Comparison of ENCODE assay signal across 28 mouse cellular contexts in genomic region chr17:9631081-9631480, GRCm38 (mm10). TPM values are rescaled to one million over a fixed set of nuclear protein-coding genes. Genes with fewer than 3 reads are reported as not detected.
DNase-seq lines count a peak whose midpoint lies in the region; ATAC-seq lines count a peak whose summit lies in the region.
"Had no signal": no experiment of that assay in that cellular context is flagged by ENCODE, and none has a peak within 500 bp of the region (broad histone marks: within the 10 kb centered on the region; RNA-seq: fewer than 3 reads in every experiment).

No protein-coding gene starts in this region.

- no peak overlapping the region for H3K4me3 ChIP-seq in forebrain, embryonic 11.5 days (ENCODE audit: low read depth, low read length)
- no peak overlapping the region for H3K4me3 ChIP-seq in forebrain, embryonic 15.5 days
- no peak overlapping the region for H3K4me3 ChIP-seq in midbrain, embryonic 11.5 days (ENCODE audit: low read depth, low read length)
- H3K4me3 ChIP-seq in midbrain, embryonic 15.5 days: no peak overlapping the region
- H3K4me3 ChIP-seq in neural tube, embryonic 12.5 days: no peak overlapping the region
- H3K4me3 ChIP-seq: embryonic facial prominence, embryonic 10.5 days; gastrocnemius, adult 2 months; intestine, embryonic 15.5 days; left cerebral cortex, adult 2 months; myocyte had no signal

- ATAC-seq in forebrain, embryonic 11.5 days (replicated peaks; ENCODE audit: low FRiP score): peak; percentile 67; the same call in 1 of the 2 replicates
- ATAC-seq in forebrain, embryonic 15.5 days (replicated peaks): no peak
- ATAC-seq in midbrain, embryonic 11.5 days (ENCODE audit: low FRiP score): peak; percentile 76
- no peak for ATAC-seq in midbrain, embryonic 15.5 days (replicated peaks)
- peak; percentile 48; the same call in 1 of the 2 replicates for ATAC-seq in neural tube, embryonic 12.5 days (ENCODE audit: low FRiP score, low read depth)
- ATAC-seq: forebrain, embryonic 16.5 days; intestine, embryonic 15.5 days; lung, postnatal 0 days had no signal

- H3K4me1 ChIP-seq in forebrain, embryonic 11.5 days (replicated peaks; ENCODE audit: control insufficient read depth, insufficient read depth, low read length): no peaks in the 10 kb centered on the region
- peaks cover 9% of the 10 kb centered on the region; the same call in 1 of the 2 replicates for H3K4me1 ChIP-seq in forebrain, embryonic 15.5 days
- peaks cover 3% of the 10 kb centered on the region; the same call in 1 of the 2 replicates for H3K4me1 ChIP-seq in midbrain, embryonic 11.5 days (ENCODE audit: control insufficient read depth, insufficient read depth, low read length)
- H3K4me1 ChIP-seq in midbrain, embryonic 15.5 days: no peaks in the 10 kb centered on the region
- peaks cover 15% of the 10 kb centered on the region; the same call in 1 of the 2 replicates for H3K4me1 ChIP-seq in neural tube, embryonic 12.5 days
- H3K4me1 ChIP-seq: embryonic facial prominence, embryonic 10.5 days; intestine, embryonic 15.5 days had no signal

- no peak overlapping the region for H3K4me2 ChIP-seq in forebrain, embryonic 11.5 days (ENCODE audit: low read depth, low read length, severe bottlenecking)
- no peak overlapping the region for H3K4me2 ChIP-seq in forebrain, embryonic 15.5 days (replicated peaks)
- no peak overlapping the region for H3K4me2 ChIP-seq in midbrain, embryonic 11.5 days
- H3K4me2 ChIP-seq in midbrain, embryonic 15.5 days: no peak overlapping the region
- H3K4me2 ChIP-seq in neural tube, embryonic 12.5 days (replicated peaks): no peak overlapping the region
- H3K4me2 ChIP-seq: intestine, embryonic 15.5 days had no signal

- H3K9me3 ChIP-seq in forebrain, embryonic 11.5 days (ENCODE audit: control insufficient read depth, low read length): no peaks in the 10 kb centered on the region
- no peaks in the 10 kb centered on the region for H3K9me3 ChIP-seq in forebrain, embryonic 15.5 days
- no peaks in the 10 kb centered on the region for H3K9me3 ChIP-seq in midbrain, embryonic 11.5 days (ENCODE audit: control insufficient read depth, low read length)
- H3K9me3 ChIP-seq in midbrain, embryonic 15.5 days: no peaks in the 10 kb centered on the region
- H3K9me3 ChIP-seq in neural tube, embryonic 12.5 days: no peaks in the 10 kb centered on the region
- H3K9me3 ChIP-seq: embryonic facial prominence, embryonic 10.5 days; intestine, embryonic 15.5 days had no signal

- H3K27me3 ChIP-seq in forebrain, embryonic 11.5 days (ENCODE audit: control insufficient read depth, insufficient read depth, low read length): no peaks in the 10 kb centered on the region
- H3K27me3 ChIP-seq in forebrain, embryonic 15.5 days: no peaks in the 10 kb centered on the region
- no peaks in the 10 kb centered on the region for H3K27me3 ChIP-seq in midbrain, embryonic 11.5 days (ENCODE audit: control insufficient read depth, insufficient read depth, low read length)
- H3K27me3 ChIP-seq in midbrain, embryonic 15.5 days (replicated peaks): no peaks in the 10 kb centered on the region
- H3K27me3 ChIP-seq in neural tube, embryonic 12.5 days (replicated peaks): no peaks in the 10 kb centered on the region
- H3K27me3 ChIP-seq: CH12.LX; intestine, embryonic 15.5 days had no signal

- H3K27ac ChIP-seq in forebrain, embryonic 11.5 days (ENCODE audit: low read depth, low read length): no peak overlapping the region
- H3K27ac ChIP-seq in forebrain, embryonic 15.5 days (replicated peaks): no peak overlapping the region
- no peak overlapping the region; the same call in 1 of the 2 replicates for H3K27ac ChIP-seq in midbrain, embryonic 11.5 days (ENCODE audit: low read depth, low read length)
- H3K27ac ChIP-seq in midbrain, embryonic 15.5 days: no peak overlapping the region
- H3K27ac ChIP-seq in neural tube, embryonic 12.5 days: no peak overlapping the region
- H3K27ac ChIP-seq: embryonic facial prominence, embryonic 10.5 days; gastrocnemius, adult 2 months; intestine, embryonic 15.5 days; left cerebral cortex, adult 2 months had no signal

- 59% methylated on average over 1 of the region's 1 CpGs for WGBS in forebrain, embryonic 11.5 days
- WGBS in forebrain, embryonic 15.5 days: 56% methylated on average over 1 of the region's 1 CpGs
- 49% methylated on average over 1 of the region's 1 CpGs for WGBS in midbrain, embryonic 11.5 days
- 50% methylated on average over 1 of the region's 1 CpGs for WGBS in midbrain, embryonic 15.5 days
- WGBS in neural tube, embryonic 12.5 days: 40% methylated on average over 1 of the region's 1 CpGs

- no peaks in the 10 kb centered on the region for H3K36me3 ChIP-seq in forebrain, embryonic 11.5 days (ENCODE audit: control insufficient read depth, insufficient read depth, low read length)
- no peaks in the 10 kb centered on the region for H3K36me3 ChIP-seq in forebrain, embryonic 15.5 days
- no peaks in the 10 kb centered on the region for H3K36me3 ChIP-seq in midbrain, embryonic 11.5 days (ENCODE audit: control insufficient read depth, insufficient read depth, low read length)
- no peaks in the 10 kb centered on the region for H3K36me3 ChIP-seq in midbrain, embryonic 15.5 days (replicated peaks)
- no peaks in the 10 kb centered on the region for H3K36me3 ChIP-seq in neural tube, embryonic 12.5 days
- H3K36me3 ChIP-seq: embryonic facial prominence, embryonic 10.5 days; intestine, embryonic 15.5 days had no signal

- H3K9ac ChIP-seq in forebrain, embryonic 11.5 days (ENCODE audit: low read length): no peak overlapping the region
- H3K9ac ChIP-seq in forebrain, embryonic 15.5 days (replicated peaks): no peak overlapping the region
- no peak overlapping the region for H3K9ac ChIP-seq in midbrain, embryonic 11.5 days (ENCODE audit: low read length)
- H3K9ac ChIP-seq in midbrain, embryonic 15.5 days: no peak overlapping the region
- H3K9ac ChIP-seq in neural tube, embryonic 12.5 days: no peak overlapping the region
- H3K9ac ChIP-seq: intestine, embryonic 15.5 days had no signal

- DNase-seq in forebrain, embryonic 11.5 days (ENCODE audit: low spot score): no peak
- peak; percentile 92 for DNase-seq in midbrain, embryonic 11.5 days (ENCODE audit: low spot score, missing footprints)
- peak; percentile 38 for DNase-seq in embryo, embryonic 11 days
- no peak for DNase-seq in heart, adult 9 months (ENCODE audit: low spot score in 2 of 2)
- DNase-seq in ovary, postnatal 36 days (ENCODE audit: low spot score): no peak
- DNase-seq: adrenal gland, adult 2 months; cerebellum, adult 8-10 months; gastrocnemius, adult 2 months; heart, adult 18-20 months; heart, postnatal 36 days; kidney, adult 9 months; kidney, postnatal 25 days; left cerebral cortex, postnatal 4 days; liver; right cerebral cortex, adult 18-20 months; thymus, postnatal 14 days had no signal

RNA-seq across cellular contexts. Expression of gene Pabpc6, which starts 38.4 kb away (rescaled TPM):
- not detected in 2 replicates for polyA plus RNA-seq in forebrain, embryonic 11.5 days (2014; fragmentation: Nextera tagmentation; extraction: Ambion mirVana)
- not detected in 2 replicates for polyA plus RNA-seq in forebrain, embryonic 15.5 days (2015; fragmentation: Nextera tagmentation; extraction: Ambion mirVana)
- polyA plus RNA-seq in midbrain, embryonic 11.5 days (2014; fragmentation: Nextera tagmentation; extraction: Ambion mirVana): not detected in 2 replicates
- polyA plus RNA-seq in midbrain, embryonic 15.5 days (2015; fragmentation: Nextera tagmentation; extraction: Ambion mirVana): not detected in 2 replicates
- not detected in 2 replicates for polyA plus RNA-seq in neural tube, embryonic 12.5 days (2016; fragmentation: Nextera tagmentation; extraction: Ambion mirVana)
- polyA plus RNA-seq: adrenal gland, adult 2 months; embryonic facial prominence, embryonic 10.5 days; forebrain, embryonic 16.5 days; heart, embryonic 14.5 days; intestine, embryonic 15.5 days; liver, embryonic 16.5 days; lung, postnatal 0 days; myocyte had no signal

Comparison
In these comparisons a context has a peak if more than half of its experiments do, and no peak if none do; other contexts are left out.
1. ATAC-seq: peak in forebrain, embryonic 11.5 days (single experiment), midbrain, embryonic 11.5 days (single experiment) and neural tube, embryonic 12.5 days (single experiment); none in forebrain, embryonic 15.5 days (single experiment) and midbrain, embryonic 15.5 days (single experiment).
2. DNase-seq: peak in midbrain, embryonic 11.5 days (single experiment) and embryo, embryonic 11 days (single experiment); none in forebrain, embryonic 11.5 days (single experiment), heart, adult 9 months (0 of 2) and ovary, postnatal 36 days (single experiment).